Mouse (Mus musculus): ENCODE measurements around the gene Tfrc. TPM values are rescaled to one million over a fixed set of nuclear protein-coding genes. Genes with fewer than 3 reads are reported as not detected.

Gene Tfrc
- polyA plus RNA-seq, 1 experiment = 38.0 TPM

DNA sequence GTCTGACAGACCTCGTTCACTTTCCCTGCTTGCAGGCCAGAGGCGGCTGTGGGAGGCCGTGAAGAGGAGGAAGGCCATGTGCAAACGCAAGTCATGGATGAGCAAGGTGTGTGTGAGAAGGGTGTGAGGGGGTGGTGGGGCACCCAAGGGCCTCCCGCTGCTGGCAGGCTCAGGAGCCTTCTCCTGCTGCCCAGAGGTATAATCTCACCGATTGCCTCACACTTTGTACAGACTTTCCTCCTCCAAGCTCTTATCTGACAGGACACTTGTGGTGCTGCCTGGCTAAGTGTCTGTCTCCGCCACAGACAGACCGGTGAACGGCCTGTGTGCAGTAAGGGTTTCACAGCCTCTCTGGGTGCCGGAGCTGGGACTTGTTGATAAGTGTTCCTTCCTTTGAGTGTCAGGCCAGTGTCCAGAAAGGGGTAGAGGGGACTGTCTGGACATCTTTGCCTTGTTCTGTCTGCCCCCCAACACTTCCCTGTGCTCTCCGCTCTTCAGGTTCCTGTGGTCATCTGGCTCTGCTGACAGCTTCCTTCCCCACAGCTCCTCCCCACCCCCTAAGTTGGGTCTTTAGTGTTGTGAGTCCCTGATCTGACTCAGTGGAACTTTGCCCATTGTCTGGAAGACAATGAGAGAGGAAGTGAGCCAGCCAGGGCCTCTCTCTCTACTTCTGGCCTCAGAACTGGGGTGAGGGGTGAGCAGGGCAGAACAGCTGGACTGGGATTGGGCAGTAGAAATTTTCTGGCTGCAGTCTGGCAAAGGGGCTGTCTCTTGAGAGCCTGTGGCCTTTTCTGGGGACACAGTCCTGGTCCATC, 57.3 kb downstream of the Tfrc start:
- no peak overlapping the region for H3K4me3 ChIP-seq (ENCODE audit: insufficient read depth, low read length)
- H3K27ac ChIP-seq (ENCODE audit: insufficient read depth, low read length) = peak overlapping the region; percentile 33; the same call in 1 of the 2 replicates
- peaks cover 14% of the 10 kb centered on the region; the same call in 1 of the 2 replicates for H3K4me1 ChIP-seq (ENCODE audit: control insufficient read depth, insufficient read depth, low read length)
- no peak for TF ChIP-seq POLR2A (IDR thresholded peaks at IDR 0.05; ENCODE audit: low read depth, low read length)
- TF ChIP-seq CTCF (IDR thresholded peaks at IDR 0.05; ENCODE audit: borderline replicate concordance, insufficient read depth, low read length) = no peak

DNA sequence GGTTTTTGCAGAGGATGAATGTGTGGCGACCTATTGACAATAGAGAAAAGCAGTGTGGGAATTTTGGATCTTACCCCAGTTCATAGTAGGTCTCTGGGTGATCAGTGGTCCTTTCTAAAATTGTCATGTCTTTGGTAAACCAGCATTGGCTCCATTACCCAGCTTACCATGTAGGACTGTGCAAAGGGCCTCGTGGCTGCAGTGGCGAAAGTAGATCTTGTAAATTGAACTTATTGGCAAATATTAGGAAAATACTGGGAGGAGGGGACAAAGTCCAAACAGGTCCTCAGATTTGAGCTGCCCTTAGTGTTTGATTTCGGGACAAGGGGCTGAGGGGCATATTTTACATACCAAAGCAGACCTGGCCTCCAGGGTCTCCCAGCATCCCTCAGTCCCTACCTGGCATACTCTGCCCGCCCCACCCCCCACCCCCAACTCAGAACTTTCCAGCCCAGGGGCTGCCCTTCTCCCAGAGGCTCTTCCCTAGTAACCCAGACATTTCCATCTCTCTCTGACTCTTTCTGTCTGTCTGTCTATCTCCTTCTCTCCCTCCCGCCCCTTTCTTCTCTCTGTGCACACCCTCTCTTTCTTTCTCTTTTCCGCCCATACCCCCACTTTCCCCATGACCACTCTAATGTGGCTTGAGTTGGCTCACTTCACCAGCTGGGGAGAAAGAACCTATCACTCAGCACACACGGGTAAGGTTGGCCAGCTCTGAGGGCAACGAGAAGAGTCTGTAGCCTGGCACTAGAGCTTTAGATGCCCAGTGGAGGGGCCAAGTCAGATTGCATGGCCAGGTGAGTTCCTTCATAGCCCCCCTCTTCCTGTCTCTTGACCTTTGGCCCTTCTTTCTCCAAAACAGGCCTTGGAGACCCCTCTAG, 58.2 kb downstream of the Tfrc start:
- H3K27ac ChIP-seq (ENCODE audit: insufficient read depth, low read length) = peak overlapping the region; percentile 8; the same call in 1 of the 2 replicates

DNA sequence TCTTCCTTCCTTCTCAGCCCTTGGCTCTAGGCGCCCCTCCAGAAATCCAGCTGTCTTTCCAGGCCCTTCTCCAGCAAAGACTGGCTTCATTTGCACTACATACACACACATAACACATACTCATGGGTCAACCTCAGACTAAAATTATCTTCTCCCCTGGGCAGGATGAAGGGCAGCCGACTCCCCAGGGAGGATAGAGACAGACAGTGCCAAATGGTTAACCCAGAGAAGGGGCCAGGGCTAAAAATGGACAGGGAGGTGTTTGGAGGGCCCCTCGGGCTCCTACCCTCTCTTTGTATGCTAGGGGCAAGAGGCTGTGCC, 58.8 kb downstream of the Tfrc start:
- no peak overlapping the region for H3K27ac ChIP-seq (ENCODE audit: insufficient read depth, low read length)
- TF ChIP-seq POLR2A (IDR thresholded peaks at IDR 0.05; ENCODE audit: low read depth, low read length) (no peak), CTCF (IDR thresholded peaks at IDR 0.05; ENCODE audit: borderline replicate concordance, insufficient read depth, low read length) (no peak)
- H3K4me3 ChIP-seq (ENCODE audit: insufficient read depth, low read length) = no peak overlapping the region
- peaks cover 10% of the 10 kb centered on the region for H3K4me1 ChIP-seq (ENCODE audit: control insufficient read depth, insufficient read depth, low read length)

More for the DNA sequence above, 58.2 kb downstream of the Tfrc start:
- Histone ChIP-seq H3K4me1 (ENCODE audit: control insufficient read depth, insufficient read depth, low read length) (peaks cover 7% of the 10 kb centered on the region; the same call in 1 of the 2 replicates), H3K4me3 (ENCODE audit: insufficient read depth, low read length) (no peak overlapping the region)
- TF ChIP-seq CTCF (IDR thresholded peaks at IDR 0.05; ENCODE audit: borderline replicate concordance, insufficient read depth, low read length) (no peak), POLR2A (IDR thresholded peaks at IDR 0.05; ENCODE audit: low read depth, low read length) (no peak)

GRCm38 (mm10) chr16:32668030-32668429, 59.3 kb downstream of the Tfrc start:
- no peak for TF ChIP-seq CTCF (IDR thresholded peaks at IDR 0.05; ENCODE audit: borderline replicate concordance, insufficient read depth, low read length)
- no peak for TF ChIP-seq POLR2A (IDR thresholded peaks at IDR 0.05; ENCODE audit: low read depth, low read length)
- Histone ChIP-seq H3K4me3 (ENCODE audit: insufficient read depth, low read length) (no peak overlapping the region), H3K27ac (ENCODE audit: insufficient read depth, low read length) (no peak overlapping the region), H3K4me1 (ENCODE audit: control insufficient read depth, insufficient read depth, low read length) (peaks cover 10% of the 10 kb centered on the region)

GRCm38 (mm10) chr16:32668472-32668871, 59.8 kb downstream of the Tfrc start:
- TF ChIP-seq CTCF (IDR thresholded peaks at IDR 0.05; ENCODE audit: borderline replicate concordance, insufficient read depth, low read length) = no peak
- TF ChIP-seq POLR2A (IDR thresholded peaks at IDR 0.05; ENCODE audit: low read depth, low read length) = no peak
- Histone ChIP-seq H3K27ac (ENCODE audit: insufficient read depth, low read length) (no peak overlapping the region), H3K4me3 (ENCODE audit: insufficient read depth, low read length) (no peak overlapping the region), H3K4me1 (ENCODE audit: control insufficient read depth, insufficient read depth, low read length) (peaks cover 10% of the 10 kb centered on the region)

DNA sequence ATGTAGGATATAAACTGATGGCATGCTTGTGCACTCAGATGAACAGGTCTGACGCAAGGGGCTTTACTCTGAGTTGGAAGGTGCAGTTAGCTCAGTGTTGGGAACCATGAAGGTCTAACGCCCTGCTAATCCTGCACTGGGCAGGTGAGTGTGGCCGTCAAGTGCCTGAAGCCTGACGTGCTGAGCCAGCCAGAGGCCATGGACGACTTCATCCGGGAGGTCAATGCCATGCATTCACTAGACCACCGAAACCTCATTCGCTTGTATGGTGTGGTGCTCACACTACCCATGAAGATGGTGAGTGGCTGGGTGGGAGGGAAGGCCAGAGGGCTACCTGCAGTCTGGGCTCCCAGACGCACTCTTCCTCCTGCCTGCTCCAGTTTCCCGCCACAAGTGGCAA, 60.5 kb downstream of the Tfrc start:
- Histone ChIP-seq H3K27ac (ENCODE audit: insufficient read depth, low read length) (no peak overlapping the region), H3K4me1 (ENCODE audit: control insufficient read depth, insufficient read depth, low read length) (peaks cover 10% of the 10 kb centered on the region), H3K4me3 (ENCODE audit: insufficient read depth, low read length) (no peak overlapping the region)
- TF ChIP-seq POLR2A (IDR thresholded peaks at IDR 0.05; ENCODE audit: low read depth, low read length) (no peak), CTCF (IDR thresholded peaks at IDR 0.05; ENCODE audit: borderline replicate concordance, insufficient read depth, low read length) (no peak)

- no peak for TF ChIP-seq CTCF (IDR thresholded peaks at IDR 0.05; ENCODE audit: borderline replicate concordance, insufficient read depth, low read length)
- no peak for TF ChIP-seq POLR2A (IDR thresholded peaks at IDR 0.05; ENCODE audit: low read depth, low read length)
- no peak overlapping the region for H3K27ac ChIP-seq (ENCODE audit: insufficient read depth, low read length)
- H3K4me1 ChIP-seq (ENCODE audit: control insufficient read depth, insufficient read depth, low read length) = peaks cover 10% of the 10 kb centered on the region
- no peak overlapping the region for H3K4me3 ChIP-seq (ENCODE audit: insufficient read depth, low read length)
Measured at GRCm38 (mm10) chr16:32670354-32671124, 61.8 kb downstream of the Tfrc start.

GRCm38 (mm10) chr16:32671206-32671887, 62.6 kb downstream of the Tfrc start:
- H3K27ac ChIP-seq (ENCODE audit: insufficient read depth, low read length) = peak overlapping the region; percentile 21; the same call in 1 of the 2 replicates
- TF ChIP-seq POLR2A (IDR thresholded peaks at IDR 0.05; ENCODE audit: low read depth, low read length) (no peak), CTCF (IDR thresholded peaks at IDR 0.05; ENCODE audit: borderline replicate concordance, insufficient read depth, low read length) (no peak)
- no peak overlapping the region for H3K4me3 ChIP-seq (ENCODE audit: insufficient read depth, low read length)
- H3K4me1 ChIP-seq (ENCODE audit: control insufficient read depth, insufficient read depth, low read length) = peaks cover 9% of the 10 kb centered on the region

GRCm38 (mm10) chr16:32672250-32672649, 63.5 kb downstream of the Tfrc start:
- TF ChIP-seq POLR2A (IDR thresholded peaks at IDR 0.05; ENCODE audit: low read depth, low read length) (no peak), CTCF (IDR thresholded peaks at IDR 0.05; ENCODE audit: borderline replicate concordance, insufficient read depth, low read length) (no peak)
- H3K27ac ChIP-seq (ENCODE audit: insufficient read depth, low read length) = peak overlapping the region; percentile 35; the same call in 1 of the 2 replicates
- no peak overlapping the region for H3K4me3 ChIP-seq (ENCODE audit: insufficient read depth, low read length)
- H3K4me1 ChIP-seq (ENCODE audit: control insufficient read depth, insufficient read depth, low read length) = peaks cover 9% of the 10 kb centered on the region
